Mouse (Mus musculus): Measurements from ENCODE around the gene Commd9.
A peak's percentile ranks its signal among the peaks of the same experiment; 100 is the strongest.

Gene Commd9

GRCm38 (mm10) chr2:101909326-101910080 lies 23.5 kb downstream of the Commd9 start:
- DNase-seq, result peak; percentile 12

GRCm38 (mm10) chr2:101918518-101918917 lies 32.5 kb downstream of the Commd9 start:
- DNase-seq, result no peak

- no peak for DNase-seq
These were observed 34.1 kb downstream of the Commd9 start for GRCm38 (mm10) chr2:101920136-101920554.

GRCm38 (mm10) chr2:101922302-101922701 lies 36.3 kb downstream of the Commd9 start:
- DNase-seq, result no peak

- no peak for DNase-seq
These were observed 37.1 kb downstream of the Commd9 start for GRCm38 (mm10) chr2:101923181-101923580.

GRCm38 (mm10) chr2:101925183-101925582 lies 39.1 kb downstream of the Commd9 start:
- no peak for DNase-seq

GRCm38 (mm10) chr2:101925591-101926188 lies 39.6 kb downstream of the Commd9 start:
- no peak for DNase-seq

GRCm38 (mm10) chr2:101932169-101932936 lies 46.3 kb downstream of the Commd9 start:
- DNase-seq, result no peak

- no peak for DNase-seq
These were observed 47.3 kb downstream of the Commd9 start for GRCm38 (mm10) chr2:101933301-101933700.

- no peak for DNase-seq
These were observed 49.0 kb downstream of the Commd9 start for GRCm38 (mm10) chr2:101935006-101935405.

- DNase-seq, result no peak
These were observed 64.9 kb downstream of the Commd9 start for GRCm38 (mm10) chr2:101950716-101951520.
